Mouse (Mus musculus) stomach, postnatal 0 days (tissue): ENCODE measurements at regions not wholly inside any gene's neighbourhood (a gene's known extent, or its start where the extent isn't known, plus 50 kb on each side); places are given as distances from the start of the nearest gene placed in this dataset.

ENCODE experiments used
- ATAC-seq: fragments of 200-750 bp; cut with Nextera tagmentation; 2 replicates; pipeline ENCODE4 v1.8.0; 2017; ENCODE audit not compliant: low FRiP score, low TSS enrichment
- DNase-seq: peaks from one replicate; pipeline ENCODE4 v3.0.0-alpha.2; 2016; ENCODE audit warnings: low spot score
- H3K27ac ChIP-seq: fragments of 300-500 bp; sonication (generic); replicated peaks from 2 replicates; pipeline ENCODE4 v1.5.1; 2014; ENCODE audit warnings: mild to moderate bottlenecking, control low read depth
- H3K27me3 ChIP-seq: fragments of 300-500 bp; sonication (generic); 2 replicates; pipeline ENCODE4 v1.6.1; 2014; ENCODE audit warnings: low read length; ENCODE audit not compliant: control insufficient read depth, insufficient read depth
- H3K36me3 ChIP-seq: fragments of 300-500 bp; sonication (generic); 2 replicates; pipeline ENCODE4 v1.6.1; 2014; ENCODE audit warnings: low read length, mixed read lengths; ENCODE audit not compliant: control insufficient read depth, insufficient read depth
- H3K4me1 ChIP-seq: fragments of 300-500 bp; sonication (generic); replicated peaks from 2 replicates; pipeline ENCODE4 v1.6.1; 2014; ENCODE audit warnings: antibody characterized with exemption; ENCODE audit not compliant: control insufficient read depth, insufficient read depth
- H3K4me2 ChIP-seq: fragments of 300-500 bp; sonication (generic); replicated peaks from 2 replicates; pipeline ENCODE4 v1.6.1; 2014; ENCODE audit warnings: low read depth, mild to moderate bottlenecking, control low read depth, moderate library complexity
- H3K4me3 ChIP-seq: fragments of 300-500 bp; sonication (generic); 2 replicates; pipeline ENCODE4 v1.5.1; 2014; ENCODE audit warnings: low read depth, low read length, control low read depth
- H3K9ac ChIP-seq: fragments of 300-500 bp; sonication (generic); 2 replicates; pipeline ENCODE4 v1.6.1; 2014; ENCODE audit warnings: mild to moderate bottlenecking, low read length, control low read depth, mixed read lengths
- H3K9me3 ChIP-seq: fragments of 300-500 bp; sonication (generic); 2 replicates; pipeline ENCODE4 v1.6.1; 2016; ENCODE audit warnings: low read length; ENCODE audit not compliant: control insufficient read depth
- CTCF ChIP-seq: IDR thresholded peaks from 2 replicates; pipeline ENCODE4 v1.5.1; 2016; ENCODE audit warnings: antibody characterized with exemption, low read depth, mild to moderate bottlenecking, moderate library complexity
- EP300 ChIP-seq: optimal IDR thresholded peaks from 2 replicates; pipeline ENCODE3; 2016; ENCODE audit warnings: antibody characterized with exemption
- WGBS: fragments of 180-500 bp; shearing (Covaris S2); extraction: QIAGEN DNeasy Blood & Tissue Kit; methylation state at CpG from one replicate; pipeline ENCODE4 v1.1.7; 2014; 5-methylcytosine and 5-hydroxymethylcytosine counted together

DNA sequence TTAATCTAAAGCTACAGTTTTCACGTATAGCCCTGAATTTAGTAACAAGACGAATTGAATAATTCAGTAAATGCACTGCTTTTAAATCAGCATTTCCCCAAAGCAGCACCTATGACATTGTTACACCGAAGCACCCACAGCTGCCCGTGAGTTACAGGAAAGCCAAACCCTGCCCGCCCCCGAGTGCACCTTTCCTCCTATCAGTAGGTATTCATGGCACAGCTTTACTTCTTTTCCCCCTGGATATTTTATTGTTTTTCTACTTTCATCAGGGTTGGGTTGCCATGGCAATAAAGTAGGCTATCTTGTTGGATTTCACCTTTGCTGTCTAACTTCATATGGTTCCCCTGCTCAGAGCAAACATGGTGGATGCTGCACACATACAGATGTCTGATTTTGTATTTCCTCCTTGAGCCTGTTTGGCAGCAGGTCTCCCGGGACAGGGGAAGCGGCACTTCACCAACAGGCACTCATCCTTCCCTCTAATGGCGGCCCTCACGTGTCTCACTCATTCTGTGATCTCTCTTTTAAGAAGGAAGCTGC lies 273.5 kb downstream of the Amy2a5 start:
- 74% methylated on average over 10 of the region's 10 CpGs for WGBS
- TF ChIP-seq EP300 (no peak), CTCF (no peak)
- no peak for DNase-seq
- H3K27ac ChIP-seq: no peak overlapping the region
- no peaks in the 10 kb centered on the region for H3K4me1 ChIP-seq
- no peak overlapping the region for H3K4me3 ChIP-seq
- no peak overlapping the region for H3K4me2 ChIP-seq
- H3K9me3 ChIP-seq: no peaks in the 10 kb centered on the region
- no peaks in the 10 kb centered on the region for H3K36me3 ChIP-seq
- H3K27me3 ChIP-seq: no peaks in the 10 kb centered on the region
- no peak for ATAC-seq
- H3K9ac ChIP-seq: no peak overlapping the region

DNA sequence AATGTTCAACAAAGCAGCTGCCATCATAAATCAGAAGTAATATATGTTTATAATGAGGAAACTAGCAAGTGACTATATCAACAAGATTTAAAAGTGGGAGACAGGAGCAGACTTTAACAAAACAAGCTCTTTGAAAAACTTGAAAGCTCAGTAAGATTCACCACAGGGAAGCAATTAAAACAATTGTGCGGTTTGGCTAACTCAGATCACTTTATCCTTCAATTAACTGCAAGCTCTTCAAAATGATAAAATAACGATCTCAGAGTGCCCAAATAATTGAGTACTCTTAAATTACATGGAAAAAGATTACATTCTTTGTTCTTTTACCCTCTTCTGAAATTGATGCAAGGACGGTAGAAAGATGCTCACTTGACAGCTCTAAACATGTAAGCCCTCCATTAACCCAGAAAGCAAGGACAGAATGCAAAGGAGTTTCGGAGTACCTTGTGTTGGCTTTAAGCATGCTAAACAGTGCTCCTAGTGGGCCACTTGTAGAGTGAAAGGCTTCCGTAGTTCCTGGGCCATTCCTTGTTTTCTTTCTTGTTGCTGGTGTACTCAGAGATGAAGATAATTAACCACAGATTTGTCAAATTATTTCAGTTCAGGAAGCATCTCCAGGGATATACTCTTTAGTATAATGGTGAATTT lies 305.1 kb downstream of the Amy2a5 start:
- DNase-seq (no peak), ATAC-seq (no peak)
- Histone ChIP-seq H3K36me3 (no peaks in the 10 kb centered on the region), H3K4me1 (no peaks in the 10 kb centered on the region), H3K9ac (no peak overlapping the region), H3K9me3 (no peaks in the 10 kb centered on the region), H3K27me3 (no peaks in the 10 kb centered on the region), H3K4me2 (no peak overlapping the region), H3K4me3 (no peak overlapping the region), H3K27ac (no peak overlapping the region)
- TF ChIP-seq CTCF (no peak), EP300 (no peak)
- 68% methylated on average over 5 of the region's 5 CpGs for WGBS

DNA sequence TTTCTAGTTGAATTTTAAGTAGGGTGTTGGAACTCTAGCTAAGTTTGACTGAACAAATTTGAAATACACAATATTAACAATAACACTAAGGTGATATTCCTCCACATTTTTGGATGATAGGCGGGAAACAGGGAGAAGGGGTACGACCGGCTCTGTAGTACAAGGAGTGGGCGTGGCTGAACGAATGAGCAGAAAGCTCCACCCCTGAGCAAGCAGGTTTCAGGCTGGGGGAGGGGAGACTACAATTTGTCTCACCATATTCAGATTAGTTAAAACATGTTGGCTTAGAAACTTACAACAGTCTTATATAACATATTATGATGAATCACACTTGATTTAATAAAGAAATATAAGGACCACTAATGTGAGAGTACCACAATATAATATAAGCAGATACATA lies 306.4 kb downstream of the Amy2a5 start:
- H3K27ac ChIP-seq: no peak overlapping the region
- no peak overlapping the region for H3K4me3 ChIP-seq
- no peaks in the 10 kb centered on the region for H3K4me1 ChIP-seq
- H3K27me3 ChIP-seq: no peaks in the 10 kb centered on the region
- DNase-seq: no peak
- H3K9me3 ChIP-seq: no peaks in the 10 kb centered on the region
- no peak for TF ChIP-seq CTCF
- TF ChIP-seq EP300: no peak
- ATAC-seq: no peak
- H3K36me3 ChIP-seq: no peaks in the 10 kb centered on the region
- H3K9ac ChIP-seq: no peak overlapping the region
- WGBS: 29% methylated on average over 5 of the region's 5 CpGs
- H3K4me2 ChIP-seq: no peak overlapping the region

DNA sequence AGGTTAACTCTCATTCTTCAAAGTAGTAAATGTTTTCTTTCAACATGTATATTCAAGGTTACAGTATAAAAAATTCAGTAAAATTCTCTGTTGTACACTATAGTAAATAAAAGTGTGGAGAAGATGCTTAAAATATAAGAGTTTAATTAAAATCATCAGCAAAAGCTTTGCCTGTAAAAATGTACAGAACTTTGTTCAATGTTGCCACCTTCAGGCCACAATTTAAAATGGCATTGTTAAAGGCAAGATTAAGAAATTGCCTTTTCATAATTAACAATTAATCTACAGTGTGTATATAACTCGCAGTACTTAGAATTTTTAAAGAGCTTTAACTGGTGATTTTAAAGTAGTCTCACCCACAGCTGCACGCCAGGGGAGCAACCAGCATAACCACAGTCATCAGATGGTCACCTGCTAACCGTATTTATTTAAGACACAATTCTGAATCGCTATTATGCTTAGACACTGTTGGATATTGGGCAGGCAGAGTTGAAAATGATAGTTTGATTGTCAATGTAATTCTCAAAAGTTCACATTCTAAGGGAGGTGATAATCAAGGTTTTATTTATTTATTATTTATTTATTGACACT lies 316.5 kb downstream of the Amy2a5 start:
- Histone ChIP-seq H3K9ac (no peak overlapping the region), H3K4me2 (no peak overlapping the region), H3K27ac (no peak overlapping the region), H3K9me3 (no peaks in the 10 kb centered on the region), H3K27me3 (no peaks in the 10 kb centered on the region), H3K36me3 (no peaks in the 10 kb centered on the region), H3K4me1 (no peaks in the 10 kb centered on the region), H3K4me3 (no peak overlapping the region)
- TF ChIP-seq CTCF: peak; percentile 31
- TF ChIP-seq EP300: no peak
- no peak for ATAC-seq
- DNase-seq: no peak
- 63% methylated on average over 4 of the region's 4 CpGs for WGBS
